Mouse (Mus musculus): ENCODE data around the gene Dchs1. TPM values are rescaled to one million over a fixed set of nuclear protein-coding genes. Genes with fewer than 3 reads are reported as not detected.
"Not testable (repeated sequence)": the region's sequence is repeated elsewhere in the genome, so short reads cannot be mapped to it uniquely, and the experiment has no call there.

Dchs1 gene
- total RNA-seq, 2 experiments from 2014 or later: 14.1 to 15.1 TPM

DNA sequence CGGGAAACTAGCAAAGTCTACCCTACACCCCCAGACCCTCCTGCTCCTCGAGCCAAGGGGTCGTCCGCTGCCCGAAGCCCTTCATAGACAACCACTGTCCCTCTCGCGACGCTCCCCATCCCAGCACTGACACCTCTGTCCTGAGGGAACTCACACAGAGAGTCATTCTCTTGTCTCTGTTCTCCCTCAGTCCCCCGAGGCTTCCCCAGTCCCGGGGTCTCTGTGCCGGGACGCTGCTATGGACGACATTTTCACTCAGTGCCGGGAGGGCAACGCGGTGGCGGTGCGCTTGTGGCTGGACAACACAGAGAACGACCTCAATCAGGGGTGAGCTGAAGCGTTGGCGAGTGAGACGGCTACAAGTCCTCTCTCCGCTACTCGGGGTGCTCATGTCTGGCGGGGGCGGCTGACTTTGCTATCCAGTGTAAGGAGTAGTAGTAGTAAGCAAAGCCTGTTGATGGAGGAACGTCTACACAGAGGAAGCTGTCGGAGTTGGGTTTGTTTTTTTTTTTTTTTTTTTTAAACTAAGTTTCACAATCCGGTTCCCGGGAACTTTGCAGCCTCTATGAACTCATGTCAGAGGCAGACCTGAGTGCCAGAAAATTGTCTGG, 50.4 kb downstream of the Dchs1 start, which contains the start of gene Rrp8:
Gene Rrp8 (minus strand): TSS at position 475 of the 611 bp plus-strand sequence.
- Histone ChIP-seq H3K4me3 (peak within 1 kb of the TSS; percentile 96), H3K27ac (peak within 1 kb of the TSS; percentile 96)
- TF ChIP-seq CTCF (conservative IDR thresholded peaks at IDR 0.05): no peak
- no peak for DNase-seq (ENCODE audit: low spot score in 2 of 2)

DNA sequence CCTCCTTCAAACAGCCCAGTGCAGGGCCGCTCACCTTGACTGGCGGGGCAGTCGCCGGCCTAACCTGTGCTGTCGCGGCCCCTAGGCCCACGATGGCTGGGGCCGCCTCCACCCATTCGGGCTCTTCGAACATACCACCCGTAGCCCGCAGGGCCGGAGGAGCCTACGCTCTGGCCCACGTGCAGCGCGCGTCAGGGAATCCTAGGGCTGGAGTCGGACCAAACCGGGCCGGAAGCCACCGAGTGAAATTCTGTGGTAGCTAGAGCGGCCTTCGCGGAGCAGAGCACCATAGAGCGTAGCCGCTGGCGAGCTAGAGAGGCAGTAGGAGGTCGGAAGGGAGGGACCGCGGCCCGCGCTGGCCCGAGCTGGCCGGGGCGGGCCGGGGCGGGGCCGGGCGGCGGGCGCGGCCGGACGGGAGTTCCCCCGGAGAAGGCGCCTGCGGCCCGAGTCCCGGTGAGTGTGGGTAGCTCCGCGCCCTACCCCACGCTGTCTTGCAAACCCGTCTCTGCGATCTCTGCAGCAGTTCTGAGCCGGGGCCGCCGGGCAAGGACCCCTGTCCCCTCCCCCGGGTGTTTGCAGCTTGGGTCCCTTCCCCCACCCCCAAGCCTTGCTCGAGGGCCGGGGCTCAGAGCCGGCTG, 51.1 kb downstream of the Dchs1 start, which contains the start of gene Ilk:
Gene Ilk (plus strand): TSS at position 329 of the 638 bp plus-strand sequence.
- peak within 1 kb of the TSS; percentile 96 for H3K4me3 ChIP-seq
- H3K27ac ChIP-seq: peak within 1 kb of the TSS; percentile 96
- 0 out of 2 replicates have a peak, but pooled peaks have one; percentile 6 for TF ChIP-seq CTCF (conservative IDR thresholded peaks at IDR 0.05)
- peak; percentile 91 to 93 for DNase-seq (ENCODE audit: low spot score in 2 of 2)

DNA sequence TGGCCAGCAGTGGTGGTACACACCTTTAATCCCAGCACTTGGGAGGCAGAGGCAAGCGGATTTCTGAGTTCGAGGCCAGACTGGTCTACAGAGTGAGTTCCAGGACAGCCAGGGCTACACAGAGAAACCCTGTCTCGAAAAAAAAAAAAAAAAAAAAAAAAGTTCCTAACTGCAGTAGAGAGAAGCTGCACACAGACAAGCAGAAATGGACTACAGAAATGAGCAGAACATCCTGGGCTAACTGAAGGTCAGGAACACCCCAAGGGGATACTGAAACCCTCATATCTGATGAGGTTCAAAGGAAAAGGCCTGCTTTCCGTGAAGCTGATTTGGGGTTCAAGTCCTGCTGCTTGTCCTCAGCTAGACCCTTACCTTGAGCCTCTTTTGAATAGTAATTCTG, 52.0 kb downstream of the Dchs1 start:
- not testable (repeated sequence) for DNase-seq (ENCODE audit: low spot score in 2 of 2)
- peak overlapping the region; percentile 96 for H3K27ac ChIP-seq
- peak overlapping the region; percentile 96 for H3K4me3 ChIP-seq

DNA sequence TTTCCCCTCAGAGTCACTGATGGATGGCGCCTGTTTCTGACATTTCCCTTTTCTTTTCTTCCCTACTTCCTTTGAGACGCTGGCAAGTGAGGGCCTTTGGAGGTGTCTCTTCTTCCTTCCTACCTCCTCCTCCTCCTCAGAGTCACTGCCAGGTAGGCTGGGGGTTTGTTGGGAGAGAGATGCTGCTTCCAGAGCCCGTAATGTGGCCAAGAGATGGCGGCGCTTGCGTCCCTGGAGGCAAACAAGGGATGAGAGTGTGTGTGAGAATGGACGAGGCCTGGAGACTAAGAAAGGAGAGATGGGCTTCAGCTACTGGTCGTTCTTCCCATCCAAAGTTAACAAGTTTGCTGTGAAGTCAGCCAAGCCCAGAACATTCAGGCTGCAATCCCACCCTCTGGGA, 52.6 kb downstream of the Dchs1 start:
- DNase-seq (ENCODE audit: low spot score in 2 of 2): no peak
- Histone ChIP-seq H3K27ac (no peak overlapping the region), H3K4me3 (no peak overlapping the region)
- TF ChIP-seq CTCF (conservative IDR thresholded peaks at IDR 0.05): no peak

DNA sequence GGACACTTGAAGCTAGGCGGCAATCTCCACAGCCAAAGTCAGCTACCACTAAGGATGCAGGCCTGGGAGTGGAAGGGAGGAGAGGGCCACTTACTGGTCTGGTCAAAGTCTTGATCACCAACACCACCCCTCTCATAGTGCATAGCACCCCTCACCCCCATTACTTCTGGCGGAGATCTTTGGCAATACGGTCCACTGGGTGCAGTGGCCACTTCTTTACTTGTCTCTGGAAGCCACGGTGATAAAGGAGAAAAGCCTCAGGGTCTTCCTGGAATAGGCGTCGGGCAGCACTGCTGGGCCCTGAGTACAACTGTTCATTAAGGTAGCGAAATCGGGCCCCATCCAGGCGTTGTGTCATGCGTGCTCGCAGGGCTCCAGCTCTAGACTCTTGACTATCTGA, 53.6 kb downstream of the Dchs1 start:
- no peak overlapping the region for H3K4me3 ChIP-seq
- no peak for TF ChIP-seq CTCF (conservative IDR thresholded peaks at IDR 0.05)
- no peak for DNase-seq (ENCODE audit: low spot score in 2 of 2)
- H3K27ac ChIP-seq: no peak overlapping the region

DNA sequence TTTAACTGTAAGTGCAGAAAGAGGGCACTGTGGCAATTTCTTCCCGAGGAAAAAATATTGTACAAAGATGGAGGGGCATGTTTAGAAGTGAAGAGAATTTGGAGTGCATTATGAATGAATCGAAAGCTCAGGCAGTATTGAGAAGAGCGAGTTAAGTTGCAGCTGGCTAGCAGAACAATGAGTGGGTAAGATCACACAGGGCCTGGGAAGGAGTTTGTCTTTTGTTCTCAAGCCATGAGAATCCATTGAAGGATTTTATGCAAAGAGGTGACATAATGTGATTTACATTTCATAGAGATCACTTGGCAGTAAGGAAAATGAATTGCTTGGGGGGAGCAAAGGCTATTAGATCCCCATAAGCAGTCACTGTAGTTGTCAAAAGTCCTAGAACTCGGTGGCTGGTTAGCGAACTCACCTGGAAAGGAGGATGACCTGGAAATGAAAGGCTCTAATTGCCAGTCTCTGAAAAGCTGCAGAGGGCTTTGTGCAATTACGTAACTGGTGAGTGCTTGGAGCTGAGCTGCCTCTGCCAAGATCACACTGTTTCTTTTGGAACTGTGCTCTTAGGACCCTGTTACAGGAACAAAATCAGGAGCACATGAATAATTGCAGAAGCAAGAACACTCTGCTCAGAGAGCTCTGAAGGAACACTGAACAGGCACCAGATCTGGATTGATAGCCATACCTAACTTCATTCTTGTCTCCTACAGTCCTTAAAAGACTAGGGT, 58.6 kb downstream of the Dchs1 start:
- no peak overlapping the region for H3K4me3 ChIP-seq
- H3K27ac ChIP-seq: peak overlapping the region; percentile 87
- peak in 1 of 2 experiments; percentile 46 for DNase-seq (ENCODE audit: low spot score in 2 of 2)
- TF ChIP-seq CTCF (conservative IDR thresholded peaks at IDR 0.05): no peak

DNA sequence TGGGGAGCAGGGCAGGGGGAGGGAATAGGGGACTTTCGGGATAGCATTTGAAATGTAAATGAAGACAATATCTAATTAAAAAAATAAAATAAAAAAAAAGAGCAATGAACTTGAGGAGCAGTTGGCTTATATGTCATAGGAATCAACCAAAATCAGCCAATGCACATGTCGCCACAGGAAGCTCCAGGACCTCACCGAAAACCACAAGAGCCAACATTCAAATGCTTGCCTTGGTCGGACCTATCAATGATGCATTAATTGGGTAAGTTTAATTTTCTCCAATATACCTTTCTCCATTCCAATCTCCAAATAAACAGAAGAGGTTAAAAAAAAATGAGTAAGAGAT, 60.5 kb downstream of the Dchs1 start:
- Histone ChIP-seq H3K4me3 (no peak overlapping the region), H3K27ac (peak overlapping the region; percentile 63)
- DNase-seq (ENCODE audit: low spot score in 2 of 2): no peak
- TF ChIP-seq CTCF (conservative IDR thresholded peaks at IDR 0.05): no peak

DNA sequence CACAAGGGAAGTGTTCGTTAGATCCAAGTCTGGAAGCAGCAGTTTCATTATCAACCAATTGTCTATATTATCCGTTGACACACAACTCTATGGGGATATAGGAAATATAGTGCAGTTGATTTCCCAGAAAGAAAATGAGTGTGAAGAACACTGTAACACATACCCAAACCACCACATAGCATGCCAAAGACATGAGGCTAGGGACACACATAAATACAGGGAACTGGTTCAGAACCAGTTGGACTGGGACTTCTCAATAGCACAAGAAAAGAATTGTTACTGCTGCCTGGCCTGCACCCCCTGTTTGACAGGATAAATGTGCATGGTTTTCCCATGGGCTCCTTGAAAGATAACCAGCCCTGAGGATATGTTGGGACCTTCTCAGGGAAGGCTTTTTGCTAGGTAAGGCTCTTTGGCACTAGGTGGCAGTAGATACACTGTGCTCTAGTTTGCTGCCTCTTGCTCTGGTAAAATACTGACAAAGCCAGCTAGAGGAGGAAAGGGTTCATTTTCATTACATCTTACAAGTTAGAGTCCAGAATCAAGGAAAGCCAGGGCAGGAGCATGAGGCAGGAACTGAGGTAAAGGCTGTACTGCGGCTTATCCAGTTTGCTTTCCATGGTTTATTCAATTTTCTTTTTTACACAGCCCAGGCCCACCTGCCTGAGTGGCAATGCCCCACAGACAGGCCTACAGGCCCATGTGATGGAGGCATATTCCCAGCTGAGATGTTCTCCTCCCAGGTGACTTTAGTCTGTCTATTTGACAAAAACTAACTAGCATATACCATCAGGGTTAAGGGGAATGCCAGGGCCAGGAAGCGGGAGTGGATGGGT, 61.1 kb downstream of the Dchs1 start:
- TF ChIP-seq CTCF (conservative IDR thresholded peaks at IDR 0.05): peak; percentile 94
- DNase-seq (ENCODE audit: low spot score in 2 of 2): peak; percentile 70 to 71
- peak overlapping the region; percentile 63 for H3K27ac ChIP-seq

DNA sequence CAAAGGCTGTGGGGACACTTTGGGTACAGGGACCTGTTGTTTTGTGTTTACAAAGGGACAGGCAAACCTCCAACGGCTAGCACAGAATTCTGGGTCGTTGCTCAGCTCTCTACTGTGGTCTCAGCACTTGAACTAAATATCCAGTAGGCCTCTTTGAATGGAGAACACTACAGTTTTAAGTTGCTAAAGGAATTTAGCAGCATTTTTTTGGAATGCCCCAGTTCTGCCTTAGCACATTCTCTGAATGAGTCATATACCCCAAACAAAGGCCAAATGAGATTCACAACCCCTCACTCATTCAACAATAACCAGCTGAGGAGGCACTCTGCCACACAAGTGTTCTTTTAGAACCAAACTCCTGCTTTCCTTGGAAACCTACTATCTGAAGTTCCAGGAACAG, 65.5 kb downstream of the Dchs1 start:
- DNase-seq (ENCODE audit: low spot score in 2 of 2): no peak
- Histone ChIP-seq H3K27ac (no peak overlapping the region), H3K4me3 (no peak overlapping the region)
- TF ChIP-seq CTCF (conservative IDR thresholded peaks at IDR 0.05): no peak

More for the DNA sequence above, 61.1 kb downstream of the Dchs1 start:
- H3K4me3 ChIP-seq: no peak overlapping the region

DNA sequence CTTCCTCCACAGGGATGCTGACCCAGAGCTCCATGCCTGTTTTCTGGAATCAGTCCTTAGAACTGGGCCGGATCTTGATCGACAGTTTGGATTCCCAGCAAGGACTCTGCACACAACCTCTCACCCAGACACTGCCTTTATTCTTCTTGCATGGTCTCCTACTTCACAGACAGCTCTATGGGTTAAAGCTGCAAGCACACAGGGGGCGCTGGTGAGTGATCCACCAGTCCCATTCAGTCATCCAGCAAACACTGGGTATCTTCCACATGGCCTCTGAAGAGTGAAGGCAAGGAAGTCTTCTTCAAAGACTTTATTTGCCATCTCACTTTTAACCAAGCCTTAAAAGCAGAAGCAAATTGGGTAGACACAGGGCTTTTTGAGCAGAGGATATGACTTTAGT, 72.1 kb downstream of the Dchs1 start:
- peak; percentile 56 for TF ChIP-seq CTCF (conservative IDR thresholded peaks at IDR 0.05)
- DNase-seq (ENCODE audit: low spot score in 2 of 2): no peak
- Histone ChIP-seq H3K27ac (no peak overlapping the region), H3K4me3 (no peak overlapping the region)

DNA sequence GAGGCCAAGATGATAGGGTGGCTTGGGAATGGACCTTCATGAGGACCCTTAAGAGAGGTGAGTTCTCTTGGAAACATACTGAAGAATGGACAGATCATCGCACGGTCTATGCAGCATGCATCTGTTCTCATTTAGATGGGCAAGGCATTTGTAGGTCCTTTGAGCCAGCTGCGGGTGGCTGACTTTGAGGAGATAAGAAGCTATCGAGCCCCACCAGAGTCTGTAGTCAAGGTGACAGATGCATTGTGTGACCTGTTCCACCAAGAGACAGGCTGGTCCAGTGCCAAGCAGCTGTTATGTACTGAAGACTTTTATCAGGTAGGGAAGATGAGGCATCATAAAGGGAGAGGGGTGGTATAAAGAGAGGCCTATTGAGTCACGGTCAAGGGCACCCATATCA, 78.7 kb downstream of the Dchs1 start:
- no peak for TF ChIP-seq CTCF (conservative IDR thresholded peaks at IDR 0.05)
- no peak overlapping the region for H3K27ac ChIP-seq
- no peak overlapping the region for H3K4me3 ChIP-seq
- DNase-seq (ENCODE audit: low spot score in 2 of 2): no peak

DNA sequence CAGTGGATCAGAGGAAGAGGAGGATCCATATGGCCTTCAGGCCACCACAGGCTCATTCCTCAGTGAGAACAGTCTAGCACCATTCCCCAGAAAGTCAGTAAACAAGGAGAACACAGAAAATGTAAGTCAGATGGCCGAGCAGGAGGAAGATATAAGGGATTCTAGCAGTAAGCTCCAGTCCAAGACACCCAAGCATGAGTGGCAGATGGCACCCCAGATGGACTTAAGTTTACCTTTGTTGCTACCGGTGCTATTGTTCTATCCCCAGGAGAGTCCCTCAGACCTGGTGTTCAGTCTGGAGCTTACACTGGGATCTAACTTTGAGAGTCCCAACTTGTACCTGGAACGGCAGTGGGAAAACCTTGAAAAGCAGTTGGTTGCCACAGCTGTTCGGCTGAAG, 83.6 kb downstream of the Dchs1 start:
- no peak overlapping the region for H3K27ac ChIP-seq
- no peak for TF ChIP-seq CTCF (conservative IDR thresholded peaks at IDR 0.05)
- no peak overlapping the region for H3K4me3 ChIP-seq
- no peak for DNase-seq (ENCODE audit: low spot score in 2 of 2)

DNA sequence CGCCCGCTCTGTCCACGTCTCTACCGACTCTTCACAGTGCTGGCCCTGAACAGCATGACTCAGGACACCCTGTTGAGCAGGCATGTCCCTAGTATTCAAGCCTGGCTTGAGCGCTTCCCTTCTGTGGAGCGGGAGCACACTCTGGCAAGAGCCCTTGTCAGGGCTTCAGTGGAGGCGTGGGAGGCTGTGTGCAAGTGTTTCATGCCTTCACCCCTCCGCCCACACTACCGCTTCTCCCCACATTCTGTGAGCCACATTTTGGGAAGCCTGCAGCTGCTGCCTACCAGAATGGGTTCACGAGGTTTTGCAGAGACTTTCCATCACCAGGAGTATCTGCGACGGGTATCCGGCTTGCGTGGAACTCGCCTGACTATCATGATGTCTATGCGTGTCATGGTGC, 84.3 kb downstream of the Dchs1 start:
- DNase-seq (ENCODE audit: low spot score in 2 of 2): peak; percentile 22 to 61
- Histone ChIP-seq H3K27ac (no peak overlapping the region), H3K4me3 (no peak overlapping the region)
- TF ChIP-seq CTCF (conservative IDR thresholded peaks at IDR 0.05): no peak

Other genes starting within 250 kb of the Dchs1 start
- 10 to 100 TPM; 82.7 to 86.2 TPM for gene Smpd1, start 233.3 kb downstream of the Dchs1 start, total RNA-seq (2021)
- gene Apbb1, start 206.0 kb downstream of the Dchs1 start, total RNA-seq (2021): 100 to 1,000 TPM; 360 to 370 TPM
- gene Hpx, start 187.5 kb downstream of the Dchs1 start, total RNA-seq (2021): under 1 TPM in 1 of 2 experiments, not detected in 1; 0.23 TPM
- gene Trim3, start 154.1 kb downstream of the Dchs1 start, total RNA-seq (2021): 100 to 1,000 TPM; 140 to 142 TPM
- gene Timm10b, start 147.6 kb downstream of the Dchs1 start, total RNA-seq (2021): 10 to 100 TPM; 67.4 to 73.7 TPM
- 100 to 1,000 TPM in 1 of 2 experiments, 10 to 100 TPM in 1; 98.9 to 105 TPM for gene Arfip2, start 147.2 kb downstream of the Dchs1 start, total RNA-seq (2021)
- 10 to 100 TPM in 1 of 2 experiments, 1 to 10 TPM in 1; 6.9 to 12.7 TPM for gene Gm45799, start 147.1 kb downstream of the Dchs1 start, total RNA-seq (2021)
- 1 to 10 TPM; 6.9 to 8.5 TPM for gene Dnhd1, start 136.8 kb downstream of the Dchs1 start, total RNA-seq (2021)
- gene Ilk, start 51.1 kb downstream of the Dchs1 start, total RNA-seq (2021): 10 to 100 TPM; 79.7 to 83.2 TPM
- 10 to 100 TPM in 1 of 2 experiments, 1 to 10 TPM in 1; 8.9 to 14.3 TPM for gene Rrp8, start 50.3 kb downstream of the Dchs1 start, total RNA-seq (2021)
- gene Taf10, start 43.3 kb downstream of the Dchs1 start, total RNA-seq (2021): 100 to 1,000 TPM; 112 to 120 TPM
- gene Tpp1, start 35.4 kb downstream of the Dchs1 start, total RNA-seq (2021): 10 to 100 TPM; 73.2 to 73.4 TPM
- gene Mrpl17, start 23.4 kb upstream of the Dchs1 start, total RNA-seq (2021): 100 to 1,000 TPM; 104 to 108 TPM
- gene Gm4070, start 166.3 kb upstream of the Dchs1 start, total RNA-seq (2021): 1 to 10 TPM in 1 of 2 experiments, under 1 TPM in 1; 0.90 to 1.3 TPM